Mouse (Mus musculus): Measurements from ENCODE around the gene H2-Oa. TPM values are rescaled to one million over a fixed set of nuclear protein-coding genes. Genes with fewer than 3 reads are reported as not detected.
A peak's percentile ranks its signal among the peaks of the same experiment; 100 is the strongest.

The H2-Oa gene
- polyA plus RNA-seq, 1 experiment from 2014 or later = 0.43 TPM

DNA sequence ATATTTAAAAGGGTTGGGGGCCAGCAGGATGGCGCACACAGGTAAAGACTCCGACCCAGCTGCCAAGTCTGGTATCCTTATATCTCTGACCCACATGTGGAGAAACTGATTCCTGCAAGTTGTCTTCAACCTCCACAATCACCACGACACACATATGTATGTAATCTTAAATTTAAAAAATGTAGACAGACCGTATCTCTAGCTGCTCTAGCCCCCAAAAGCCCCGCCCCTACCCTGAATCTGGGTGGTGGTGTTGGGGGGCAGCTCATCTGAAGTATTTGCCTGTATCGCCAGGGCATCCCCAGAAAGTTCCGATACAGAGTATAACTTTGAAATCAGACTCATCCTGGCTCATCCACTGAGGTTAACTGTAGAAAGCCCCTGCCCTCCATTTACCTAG lies 14.4 kb downstream of the H2-Oa start:
- Histone ChIP-seq H3K36me3 (replicated peaks) (peaks cover 38% of the 10 kb centered on the region), H3K9me3 (no peaks in the 10 kb centered on the region), H3K4me3 (no peak overlapping the region), H3K27me3 (ENCODE audit: poor library complexity, severe bottlenecking) (no peaks in the 10 kb centered on the region), H3K27ac (no peak overlapping the region), H3K4me1 (peaks cover 21% of the 10 kb centered on the region)
- DNase-seq (ENCODE audit: extremely low spot score, low spot score) = no peak
- 89% methylated on average over 7 of the region's 7 CpGs for WGBS

DNA sequence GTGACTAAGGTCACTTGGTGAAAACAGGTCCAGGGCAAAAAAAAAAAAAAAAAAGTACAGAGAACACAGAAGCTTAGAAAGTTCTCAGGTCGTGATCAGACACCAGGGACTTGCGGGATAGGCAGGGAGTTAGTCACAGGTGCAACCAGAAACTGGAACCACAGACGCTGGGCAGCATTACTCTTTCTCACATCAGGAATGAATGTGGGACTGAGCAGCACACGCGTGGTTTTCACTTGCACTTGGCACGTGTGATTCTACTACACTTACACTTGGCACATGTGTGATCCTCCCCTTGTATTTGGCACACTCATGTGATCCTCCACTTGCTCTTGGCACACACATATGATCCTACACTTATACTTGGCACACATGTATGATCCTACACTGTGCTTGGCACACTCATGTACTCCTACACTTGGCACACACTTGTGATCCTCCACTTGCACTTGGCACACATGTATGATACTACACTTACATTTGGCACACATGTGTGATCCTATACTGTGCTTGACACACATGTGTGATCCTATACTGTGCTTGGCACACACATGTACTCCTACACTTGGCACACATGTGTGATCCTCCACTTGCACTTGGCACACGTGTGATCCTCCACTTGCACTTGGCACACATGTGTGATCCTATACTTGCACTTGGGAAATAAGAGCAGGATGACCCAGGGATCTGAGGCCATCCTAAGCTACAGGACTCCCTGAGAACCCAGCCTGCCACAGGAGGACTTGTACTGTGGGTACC lies 15.1 kb downstream of the H2-Oa start:
- Histone ChIP-seq H3K36me3 (replicated peaks) (peaks cover 45% of the 10 kb centered on the region), H3K27ac (no peak overlapping the region)
- WGBS = 84% methylated on average over 7 of the region's 7 CpGs

DNA sequence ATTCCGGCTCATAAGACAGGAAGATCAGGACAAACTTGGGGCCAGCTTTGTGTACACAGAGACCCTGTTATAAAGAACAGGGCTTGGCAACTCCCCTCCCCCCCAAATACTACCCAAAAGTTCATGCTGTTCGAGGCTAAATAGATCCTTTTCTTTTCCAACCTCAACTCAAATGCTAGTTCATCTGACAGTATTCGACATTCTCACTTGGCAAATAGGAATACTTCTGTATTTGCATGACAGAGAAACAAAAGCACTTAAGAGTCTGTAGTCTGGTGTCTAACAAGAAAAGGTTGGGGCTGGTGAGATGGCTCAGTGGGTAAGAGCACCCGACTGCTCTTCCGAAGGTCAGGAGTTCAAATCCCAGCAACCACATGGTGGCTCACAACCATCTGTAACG lies 16.3 kb downstream of the H2-Oa start:
- Histone ChIP-seq H3K36me3 (replicated peaks) (peaks cover 57% of the 10 kb centered on the region), H3K27me3 (ENCODE audit: poor library complexity, severe bottlenecking) (no peaks in the 10 kb centered on the region), H3K4me1 (peaks cover 23% of the 10 kb centered on the region), H3K9me3 (no peaks in the 10 kb centered on the region), H3K4me3 (no peak overlapping the region), H3K27ac (no peak overlapping the region)
- no peak for DNase-seq (ENCODE audit: extremely low spot score, low spot score)
- WGBS = 80% methylated on average over 6 of the region's 6 CpGs

More for the DNA sequence above, 15.1 kb downstream of the H2-Oa start:
- Histone ChIP-seq H3K27me3 (ENCODE audit: poor library complexity, severe bottlenecking) (no peaks in the 10 kb centered on the region), H3K4me3 (no peak overlapping the region), H3K4me1 (peaks cover 21% of the 10 kb centered on the region), H3K9me3 (no peaks in the 10 kb centered on the region)
- no peak for DNase-seq (ENCODE audit: extremely low spot score, low spot score)

DNA sequence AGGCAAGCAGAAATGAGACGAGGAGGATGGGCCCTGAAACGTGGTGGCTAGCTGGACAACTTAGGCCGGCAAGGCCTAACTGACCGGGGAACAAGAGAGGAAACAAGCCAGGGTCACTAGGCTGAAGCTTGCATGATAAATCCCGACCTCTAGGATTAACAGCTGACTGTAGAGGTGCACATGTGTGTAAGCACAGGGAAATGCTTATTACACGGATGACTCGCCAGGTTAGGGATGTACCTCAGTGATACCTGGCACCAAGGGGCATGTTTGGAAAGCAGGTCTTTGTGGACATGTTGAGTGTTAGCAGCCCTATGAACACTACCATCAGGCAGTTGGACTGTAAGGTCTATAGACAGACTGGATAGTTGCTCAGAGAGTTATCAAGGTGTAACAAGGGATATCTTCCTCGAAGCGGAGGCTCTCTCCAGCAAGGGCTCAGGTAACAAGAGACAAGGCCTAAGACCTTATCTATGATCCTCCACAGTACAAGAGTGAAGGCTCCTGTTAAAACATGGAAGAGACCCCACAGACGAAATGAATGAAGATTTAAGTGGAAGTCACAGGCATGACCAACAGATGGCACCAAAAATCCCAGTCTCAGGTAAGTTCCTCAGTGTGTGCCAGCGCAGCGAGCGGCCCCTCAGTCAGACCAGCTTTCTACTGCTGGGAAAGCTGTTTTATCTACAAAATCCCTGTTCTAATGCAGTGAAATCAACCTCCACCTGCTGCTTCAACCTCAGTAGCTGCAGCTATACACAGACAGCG lies 17.1 kb downstream of the H2-Oa start:
- 0 out of 2 replicates have a peak overlapping the region, but pooled peaks have one; percentile 3 for H3K4me3 ChIP-seq
- DNase-seq (ENCODE audit: extremely low spot score, low spot score) = no peak
- H3K36me3 ChIP-seq (replicated peaks) = peaks cover 65% of the 10 kb centered on the region
- WGBS = 81% methylated on average over 14 of the region's 14 CpGs
- H3K9me3 ChIP-seq = no peaks in the 10 kb centered on the region
- H3K27ac ChIP-seq = no peak overlapping the region
- no peaks in the 10 kb centered on the region for H3K27me3 ChIP-seq (ENCODE audit: poor library complexity, severe bottlenecking)
- peaks cover 23% of the 10 kb centered on the region for H3K4me1 ChIP-seq

DNA sequence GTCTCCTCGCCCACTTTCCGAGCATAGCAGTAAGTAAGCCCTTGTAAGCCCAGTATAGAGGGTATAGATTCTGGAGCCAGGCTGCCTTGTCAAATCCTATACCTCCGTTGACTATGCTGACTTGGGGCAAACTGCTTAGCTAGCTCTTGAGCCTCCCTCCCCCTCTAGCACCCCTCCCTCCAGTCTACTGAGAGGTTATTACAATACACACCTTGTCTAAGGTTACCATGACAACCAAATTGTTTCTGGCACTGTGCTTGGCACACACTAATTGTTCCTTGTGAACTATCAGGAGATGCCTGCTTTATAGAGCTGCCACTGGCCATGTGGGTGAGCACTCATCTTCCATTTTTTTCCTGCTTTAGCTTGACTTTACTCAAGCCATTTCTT lies 17.7 kb downstream of the H2-Oa start:
- Histone ChIP-seq H3K9me3 (no peaks in the 10 kb centered on the region), H3K4me1 (peaks cover 26% of the 10 kb centered on the region), H3K4me3 (no peak overlapping the region), H3K27me3 (ENCODE audit: poor library complexity, severe bottlenecking) (no peaks in the 10 kb centered on the region), H3K36me3 (replicated peaks) (peaks cover 71% of the 10 kb centered on the region), H3K27ac (no peak overlapping the region)
- WGBS = 76% methylated on average over 3 of the region's 3 CpGs
- DNase-seq (ENCODE audit: extremely low spot score, low spot score) = no peak

DNA sequence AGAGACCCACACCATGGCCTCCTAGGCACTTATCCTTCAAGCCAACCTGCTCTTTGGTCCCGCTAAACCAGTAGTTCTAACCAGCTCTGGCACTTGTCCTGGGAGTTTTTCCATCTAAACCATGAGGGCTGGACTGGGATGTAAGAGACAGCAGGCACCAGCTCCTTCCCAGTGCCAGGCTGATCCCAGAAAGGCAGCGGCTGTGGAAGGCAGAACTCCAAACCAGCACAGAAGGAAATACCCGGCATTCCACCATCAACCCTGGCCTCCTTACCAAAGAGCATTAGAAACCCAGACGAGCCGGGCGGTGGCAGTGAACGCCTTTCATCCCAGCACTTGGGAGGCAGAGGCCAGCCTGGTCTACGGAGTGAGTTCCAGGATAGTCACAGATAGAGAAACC lies 18.2 kb downstream of the H2-Oa start:
- WGBS = 71% methylated on average over 8 of the region's 8 CpGs
- Histone ChIP-seq H3K27me3 (ENCODE audit: poor library complexity, severe bottlenecking) (no peaks in the 10 kb centered on the region), H3K27ac (no peak overlapping the region), H3K9me3 (no peaks in the 10 kb centered on the region), H3K4me3 (no peak overlapping the region), H3K36me3 (replicated peaks) (peaks cover 76% of the 10 kb centered on the region), H3K4me1 (peaks cover 31% of the 10 kb centered on the region)
- no peak for DNase-seq (ENCODE audit: extremely low spot score, low spot score)

DNA sequence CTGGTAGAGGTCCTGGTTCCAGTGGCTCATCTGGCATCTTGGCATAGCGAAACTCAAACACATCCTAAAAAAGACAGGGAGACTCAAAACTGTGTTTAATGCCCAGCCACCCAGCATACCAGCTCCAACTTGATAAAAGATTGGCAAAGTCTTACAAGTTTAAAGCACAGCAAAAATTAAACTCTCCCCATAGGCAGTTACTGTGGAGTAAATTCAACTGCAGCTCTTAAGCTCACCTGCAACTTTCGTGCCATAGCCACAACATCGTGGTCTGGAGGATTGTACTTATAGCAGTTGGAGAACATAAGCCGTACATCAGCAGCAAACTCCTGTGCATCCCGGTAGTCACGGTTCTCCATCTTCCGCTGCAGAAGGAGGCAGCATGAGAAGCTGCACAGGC lies 22.0 kb downstream of the H2-Oa start:
- Histone ChIP-seq H3K4me3 (no peak overlapping the region), H3K9me3 (no peaks in the 10 kb centered on the region), H3K27me3 (ENCODE audit: poor library complexity, severe bottlenecking) (no peaks in the 10 kb centered on the region), H3K36me3 (replicated peaks) (peaks cover 100% of the 10 kb centered on the region), H3K27ac (no peak overlapping the region), H3K4me1 (peaks cover 50% of the 10 kb centered on the region)
- no peak for DNase-seq (ENCODE audit: extremely low spot score, low spot score)
- WGBS = 92% methylated on average over 7 of the region's 7 CpGs

DNA sequence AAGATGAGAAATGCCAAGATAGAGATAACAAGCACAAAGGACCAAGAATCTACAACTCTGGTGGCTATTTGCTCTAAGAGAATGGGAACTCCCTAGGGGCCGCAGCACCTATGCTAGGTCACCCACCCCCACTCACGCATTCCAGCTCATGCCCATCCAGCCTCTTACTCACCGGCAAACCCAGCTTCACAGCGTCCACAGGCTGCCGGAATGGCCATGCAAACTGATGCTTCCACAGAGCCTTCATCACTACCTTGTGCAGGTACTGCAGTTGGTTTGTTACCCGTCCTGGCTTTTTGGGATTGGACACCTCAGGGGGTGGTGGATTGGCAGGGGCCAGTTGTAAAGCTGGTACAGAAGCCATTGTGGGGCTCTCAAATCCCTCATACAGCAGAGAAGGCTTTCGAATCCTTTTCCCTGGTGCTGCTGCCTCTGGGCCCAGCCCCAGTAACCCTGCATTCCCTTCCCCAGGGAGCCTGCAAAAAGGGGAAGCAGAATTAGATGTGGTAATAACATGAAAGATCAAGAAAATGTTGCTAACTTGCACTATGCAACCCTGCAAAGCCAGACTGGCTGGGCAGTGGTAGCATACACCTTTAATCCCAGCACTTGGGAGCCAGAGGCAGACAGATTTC lies 24.7 kb downstream of the H2-Oa start:
- 59% methylated on average over 7 of the region's 7 CpGs for WGBS
- Histone ChIP-seq H3K27me3 (ENCODE audit: poor library complexity, severe bottlenecking) (no peaks in the 10 kb centered on the region), H3K27ac (peak overlapping the region; percentile 12; the same call in 1 of the 2 replicates), H3K9me3 (no peaks in the 10 kb centered on the region), H3K4me1 (peaks cover 48% of the 10 kb centered on the region), H3K4me3 (peak overlapping the region; percentile 95), H3K36me3 (replicated peaks) (peaks cover 75% of the 10 kb centered on the region)
- DNase-seq (ENCODE audit: extremely low spot score, low spot score) = no peak

DNA sequence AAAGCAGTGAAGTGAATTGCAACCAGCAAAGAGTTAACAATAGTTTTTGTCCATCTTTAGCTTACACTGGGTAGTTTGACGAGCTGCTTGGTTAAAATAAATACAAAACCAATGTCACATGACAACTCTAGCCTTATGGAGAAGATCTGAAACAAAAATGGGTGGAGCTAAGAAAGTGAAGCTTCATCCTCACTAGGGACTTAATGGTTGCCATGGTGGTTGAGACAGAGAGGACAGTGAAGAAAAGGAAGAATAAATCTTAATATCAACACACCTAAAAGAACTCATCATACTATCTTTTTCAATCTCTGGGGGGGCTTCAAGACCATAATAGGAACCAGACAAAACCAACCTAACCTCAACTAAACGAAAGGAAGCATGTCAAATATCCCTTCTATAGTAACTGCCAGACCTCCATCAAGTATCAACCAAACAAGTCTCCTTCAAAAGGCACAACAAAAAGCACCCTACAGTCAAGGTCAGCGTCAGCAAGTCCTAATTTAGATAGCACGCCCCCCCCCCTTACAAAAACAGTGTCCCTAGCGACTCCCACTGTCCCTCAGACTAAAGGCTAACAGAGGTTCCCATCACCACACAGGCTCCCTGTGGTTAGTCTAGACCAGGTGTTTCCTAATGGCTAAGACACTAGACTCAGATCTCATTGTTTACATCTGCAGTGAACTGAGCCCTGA lies 25.4 kb downstream of the H2-Oa start:
- Histone ChIP-seq H3K4me1 (peaks cover 47% of the 10 kb centered on the region), H3K4me3 (peak overlapping the region; percentile 95), H3K36me3 (replicated peaks) (peaks cover 68% of the 10 kb centered on the region), H3K9me3 (no peaks in the 10 kb centered on the region), H3K27ac (peak overlapping the region; percentile 100), H3K27me3 (ENCODE audit: poor library complexity, severe bottlenecking) (no peaks in the 10 kb centered on the region)
- no peak for DNase-seq (ENCODE audit: extremely low spot score, low spot score)
- WGBS = 3% methylated on average over 5 of the region's 5 CpGs

DNA sequence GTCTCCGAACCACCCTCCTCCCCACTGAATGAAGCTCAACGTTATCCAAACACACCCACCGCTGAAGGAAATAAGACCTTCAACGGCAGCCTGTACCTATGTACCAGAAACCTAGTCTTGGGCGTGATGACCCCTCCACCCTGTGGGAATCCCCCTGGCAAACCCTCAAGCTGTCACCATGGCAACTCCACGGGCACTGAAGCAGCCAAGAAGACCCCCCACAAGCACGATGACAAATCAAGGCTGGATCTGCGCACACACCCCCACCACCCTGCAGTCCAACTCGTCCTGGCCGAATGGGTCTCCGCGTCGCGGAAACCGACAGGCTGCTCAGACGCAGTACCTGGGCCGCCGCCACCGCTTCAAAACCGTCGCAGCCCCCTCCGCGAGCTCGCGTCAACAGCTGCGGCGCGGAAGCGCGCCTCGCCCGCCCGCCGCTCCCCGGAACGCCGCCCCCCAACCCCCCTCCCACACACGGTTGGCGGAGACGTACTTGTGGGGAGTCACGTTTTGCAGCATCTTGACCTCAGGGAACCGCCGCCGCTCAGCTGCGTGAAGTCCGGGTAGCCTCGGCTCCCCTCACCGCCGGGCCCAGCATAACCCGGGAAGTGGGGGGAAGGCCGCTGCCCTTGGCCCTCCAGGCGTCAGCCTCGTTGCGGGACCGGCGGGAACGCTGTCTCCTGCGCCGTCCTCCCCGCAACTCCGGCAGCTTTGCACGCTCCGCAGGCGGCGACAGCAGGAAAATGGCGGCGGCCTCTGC lies 26.2 kb downstream of the H2-Oa start:
- Histone ChIP-seq H3K27me3 (ENCODE audit: poor library complexity, severe bottlenecking) (no peaks in the 10 kb centered on the region), H3K4me1 (peaks cover 53% of the 10 kb centered on the region), H3K9me3 (no peaks in the 10 kb centered on the region), H3K4me3 (peak overlapping the region; percentile 95), H3K27ac (peak overlapping the region; percentile 100), H3K36me3 (replicated peaks) (peaks cover 61% of the 10 kb centered on the region)
- peak; percentile 59 for DNase-seq (ENCODE audit: extremely low spot score, low spot score)
- under 1% methylated on average over 67 of the region's 67 CpGs for WGBS

DNA sequence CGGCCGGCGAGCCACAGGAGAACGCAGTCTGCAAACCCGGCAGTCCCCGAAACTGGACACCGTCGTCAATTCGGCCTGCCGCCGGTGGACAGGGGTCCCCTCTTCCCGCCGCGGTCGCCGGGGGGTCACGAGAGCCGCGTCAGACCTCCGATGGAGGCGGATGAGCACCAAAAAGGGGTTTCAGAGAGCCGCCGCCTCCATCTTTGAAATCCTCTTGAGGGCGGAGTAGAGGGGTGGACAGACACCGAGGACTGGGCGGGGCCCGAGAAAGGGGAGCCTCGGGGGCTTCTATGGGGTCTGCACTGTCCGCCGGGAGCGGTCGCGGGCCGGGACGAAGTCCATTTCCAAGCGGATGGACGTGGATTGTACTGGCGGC lies 26.7 kb downstream of the H2-Oa start:
- no peaks in the 10 kb centered on the region for H3K9me3 ChIP-seq
- H3K27me3 ChIP-seq (ENCODE audit: poor library complexity, severe bottlenecking) = no peaks in the 10 kb centered on the region
- H3K4me3 ChIP-seq = peak overlapping the region; percentile 95
- DNase-seq (ENCODE audit: extremely low spot score, low spot score) = no peak
- WGBS = under 1% methylated on average over 38 of the region's 38 CpGs
- peaks cover 58% of the 10 kb centered on the region for H3K4me1 ChIP-seq
- H3K36me3 ChIP-seq (replicated peaks) = peaks cover 55% of the 10 kb centered on the region
- peak overlapping the region; percentile 100 for H3K27ac ChIP-seq

All from forebrain, embryonic 10.5 days (tissue).